ENCODE assay signal across 9 mouse cellular contexts in genomic region chr4:141011556-141012328, GRCm38 (mm10). TPM values are rescaled to one million over a fixed set of nuclear protein-coding genes. Genes with fewer than 3 reads are reported as not detected.
A peak's percentile ranks its signal among the peaks of the same experiment; 100 is the strongest.
DNase-seq lines count a peak whose midpoint lies in the region; ATAC-seq lines count a peak whose summit lies in the region.
"Had no signal": no experiment of that assay in that cellular context is flagged by ENCODE, and none has a peak within 500 bp of the region (broad histone marks: within the 10 kb centered on the region; RNA-seq: fewer than 3 reads in every experiment).

No protein-coding gene starts in this region.

- no peaks in the 10 kb centered on the region for H3K27me3 ChIP-seq in embryonic facial prominence, embryonic 12.5 days
- H3K27me3 ChIP-seq in heart, embryonic 15.5 days = no peaks in the 10 kb centered on the region
- H3K27me3 ChIP-seq in liver, embryonic 12.5 days (replicated peaks) = peaks cover 45% of the 10 kb centered on the region

- no peaks in the 10 kb centered on the region for H3K9me3 ChIP-seq in embryonic facial prominence, embryonic 12.5 days
- no peaks in the 10 kb centered on the region for H3K9me3 ChIP-seq in heart, embryonic 15.5 days (replicated peaks)
- H3K9me3 ChIP-seq in liver, embryonic 12.5 days (replicated peaks) = no peaks in the 10 kb centered on the region
- H3K9me3 ChIP-seq: liver, embryonic 15.5 days had no signal

- peak overlapping the region; percentile 71 for H3K4me3 ChIP-seq in embryonic facial prominence, embryonic 12.5 days
- peak overlapping the region; percentile 70 for H3K4me3 ChIP-seq in heart, embryonic 15.5 days
- H3K4me3 ChIP-seq in liver, embryonic 12.5 days = peak overlapping the region; percentile 47

- H3K9ac ChIP-seq in embryonic facial prominence, embryonic 12.5 days = peak overlapping the region; percentile 93
- H3K9ac ChIP-seq in heart, embryonic 15.5 days = peak overlapping the region; percentile 71; the same call in 1 of the 2 replicates
- H3K9ac ChIP-seq in liver, embryonic 12.5 days = no peak overlapping the region
- H3K9ac ChIP-seq: liver, embryonic 15.5 days had no signal

- peak overlapping the region; percentile 83 for H3K4me2 ChIP-seq in embryonic facial prominence, embryonic 12.5 days (replicated peaks)
- H3K4me2 ChIP-seq in heart, embryonic 15.5 days = peak overlapping the region; percentile 84
- peak overlapping the region; percentile 68 for H3K4me2 ChIP-seq in liver, embryonic 12.5 days

- 21% methylated on average over 14 of the region's 14 CpGs for WGBS in embryonic facial prominence, embryonic 12.5 days
- 50% methylated on average over 14 of the region's 14 CpGs for WGBS in heart, embryonic 15.5 days
- WGBS in liver, embryonic 12.5 days (ENCODE audit: insufficient replicate concordance) = 60% methylated on average over 14 of the region's 14 CpGs

- peaks cover 22% of the 10 kb centered on the region for H3K4me1 ChIP-seq in embryonic facial prominence, embryonic 12.5 days
- H3K4me1 ChIP-seq in heart, embryonic 15.5 days (replicated peaks) = peaks cover 57% of the 10 kb centered on the region
- H3K4me1 ChIP-seq in liver, embryonic 12.5 days = peaks cover 27% of the 10 kb centered on the region

- ATAC-seq in embryonic facial prominence, embryonic 12.5 days (ENCODE audit: insufficient number of reproducible peaks, insufficient read depth, low FRiP score, low TSS enrichment) = no peak
- peak; percentile 19; the same call in 1 of the 2 replicates for ATAC-seq in heart, embryonic 15.5 days (replicated peaks; ENCODE audit: insufficient number of reproducible peaks, insufficient read depth, low FRiP score, low read depth)
- ATAC-seq in liver, embryonic 12.5 days = no peak

- peaks cover 59% of the 10 kb centered on the region for H3K36me3 ChIP-seq in embryonic facial prominence, embryonic 12.5 days
- peaks cover 30% of the 10 kb centered on the region for H3K36me3 ChIP-seq in heart, embryonic 15.5 days
- H3K36me3 ChIP-seq in liver, embryonic 12.5 days = peaks cover 15% of the 10 kb centered on the region

- peak overlapping the region; percentile 96 for H3K27ac ChIP-seq in embryonic facial prominence, embryonic 12.5 days
- H3K27ac ChIP-seq in heart, embryonic 15.5 days = peak overlapping the region; percentile 77
- H3K27ac ChIP-seq in liver, embryonic 12.5 days = no peak overlapping the region
- H3K27ac ChIP-seq: liver, embryonic 15.5 days had no signal

- DNase-seq in adrenal gland, postnatal 10 days = peak; percentile 30
- DNase-seq in adrenal gland, adult 2 months = no peak
- peak; percentile 80 for DNase-seq in retina, postnatal 1 day
- no peak for DNase-seq in natural killer cell, adult 2 months (ENCODE audit: low spot score in 2 of 2)
- no peak for DNase-seq in layer of hippocampus, adult 9-10 months (ENCODE audit: low spot score)

RNA-seq across cellular contexts. Expression of gene Mfap2, which starts 1.5 kb away (rescaled TPM):
- 10 to 100 TPM; 46.9 to 50.7 TPM for total RNA-seq in adrenal gland, postnatal 10 days (2021)
- total RNA-seq in adrenal gland, adult 2 months (2021) = 10 to 100 TPM in 1 of 2 experiments, 1 to 10 TPM in 1; 5.7 to 11.1 TPM
- polyA plus RNA-seq in adrenal gland, adult 2 months (2012; rRNA removed) = 37.8 and 42.4 TPM in 2 replicates
- polyA plus RNA-seq in embryonic facial prominence, embryonic 12.5 days (2016; fragmentation: Nextera tagmentation; extraction: Ambion mirVana) = 646 and 656 TPM in 2 replicates
- 237 and 341 TPM in 2 replicates for polyA plus RNA-seq in heart, embryonic 15.5 days (2015; fragmentation: Nextera tagmentation; extraction: Ambion mirVana)
- 40.7 and 46.7 TPM in 2 replicates for polyA plus RNA-seq in liver, embryonic 12.5 days (2016; fragmentation: Nextera tagmentation; extraction: Ambion mirVana)

RNA-seq across cellular contexts. Expression of gene Atp13a2, which starts 25.1 kb away (rescaled TPM):
- 10 to 100 TPM; 31.9 to 39.9 TPM for total RNA-seq in adrenal gland, postnatal 10 days (2021)
- total RNA-seq in adrenal gland, adult 2 months (2021) = 10 to 100 TPM; 31.8 to 37.1 TPM
- 183 and 226 TPM in 2 replicates for polyA plus RNA-seq in adrenal gland, adult 2 months (2012; rRNA removed)
- polyA plus RNA-seq in embryonic facial prominence, embryonic 12.5 days (2016; fragmentation: Nextera tagmentation; extraction: Ambion mirVana) = 56.1 and 63.3 TPM in 2 replicates
- 23.4 and 38.8 TPM in 2 replicates for polyA plus RNA-seq in heart, embryonic 15.5 days (2015; fragmentation: Nextera tagmentation; extraction: Ambion mirVana)
- 30.8 and 31.4 TPM in 2 replicates for polyA plus RNA-seq in liver, embryonic 12.5 days (2016; fragmentation: Nextera tagmentation; extraction: Ambion mirVana)

RNA-seq across cellular contexts. Expression of gene Crocc, which starts 48.6 kb away (rescaled TPM):
- 10 to 100 TPM in 1 of 2 experiments, 1 to 10 TPM in 1; 6.7 to 13.2 TPM for total RNA-seq in adrenal gland, postnatal 10 days (2021)
- total RNA-seq in adrenal gland, adult 2 months (2021) = 1 to 10 TPM; 5.6 to 7.4 TPM
- 7.1 and 10.5 TPM in 2 replicates for polyA plus RNA-seq in adrenal gland, adult 2 months (2012; rRNA removed)
- 13.2 TPM in 2 replicates for polyA plus RNA-seq in embryonic facial prominence, embryonic 12.5 days (2016; fragmentation: Nextera tagmentation; extraction: Ambion mirVana)
- 3.4 and 4.7 TPM in 2 replicates for polyA plus RNA-seq in heart, embryonic 15.5 days (2015; fragmentation: Nextera tagmentation; extraction: Ambion mirVana)
- polyA plus RNA-seq in liver, embryonic 12.5 days (2016; fragmentation: Nextera tagmentation; extraction: Ambion mirVana) = 1.8 and 2.0 TPM in 2 replicates

RNA-seq across cellular contexts. Expression of gene Sdhb, which starts 50.7 kb away (rescaled TPM):
- 100 to 1,000 TPM; 722 to 784 TPM for total RNA-seq in adrenal gland, postnatal 10 days (2021)
- 100 to 1,000 TPM; 462 to 500 TPM for total RNA-seq in adrenal gland, adult 2 months (2021)
- 334 and 363 TPM in 2 replicates for polyA plus RNA-seq in adrenal gland, adult 2 months (2012; rRNA removed)
- 388 and 392 TPM in 2 replicates for polyA plus RNA-seq in embryonic facial prominence, embryonic 12.5 days (2016; fragmentation: Nextera tagmentation; extraction: Ambion mirVana)
- 812 and 965 TPM in 2 replicates for polyA plus RNA-seq in heart, embryonic 15.5 days (2015; fragmentation: Nextera tagmentation; extraction: Ambion mirVana)
- 241 and 248 TPM in 2 replicates for polyA plus RNA-seq in liver, embryonic 12.5 days (2016; fragmentation: Nextera tagmentation; extraction: Ambion mirVana)

Comparison
In these comparisons a context has a peak if more than half of its experiments do, and no peak if none do; other contexts are left out.
1. DNase-seq: peak in adrenal gland, postnatal 10 days (single experiment) and retina, postnatal 1 day (single experiment); none in adrenal gland, adult 2 months (single experiment), natural killer cell, adult 2 months (0 of 2) and layer of hippocampus, adult 9-10 months (single experiment).
2. Peak in every context shown above with its lines, with median percentiles within 50 percentile points of each other: H3K4me2 ChIP-seq and H3K4me3 ChIP-seq.